Mouse (Mus musculus) myocyte (in vitro differentiated cells): ENCODE results near the gene Dscaml1. TPM values are rescaled to one million over a fixed set of nuclear protein-coding genes. Genes with fewer than 3 reads are reported as not detected.

Experiments used
- H3K27me3 ChIP-seq: one replicate; pipeline ENCODE4 v1.6.1; 2011; ENCODE audit not compliant: control insufficient read depth, insufficient read depth, insufficient read length
- H3K36me3 ChIP-seq: one replicate; pipeline ENCODE4 v1.6.1; 2011; ENCODE audit not compliant: control insufficient read depth, insufficient read depth
- H3K4me2 ChIP-seq: one replicate; pipeline ENCODE4 v1.6.1; 2011; ENCODE audit warnings: low read depth, control low read depth
- H3K4me3 ChIP-seq: one replicate; pipeline ENCODE4 v1.5.1; 2011; ENCODE audit warnings: mild to moderate bottlenecking, control low read depth, moderate library complexity
- H3K79me2 ChIP-seq: one replicate; pipeline ENCODE4 v1.6.1; 2011; ENCODE audit not compliant: control insufficient read depth, insufficient read depth
- H3ac ChIP-seq: one replicate; pipeline ENCODE4 v1.6.1; 2011; ENCODE audit not compliant: control insufficient read depth, insufficient read length
- CEBPB ChIP-seq: IDR thresholded peaks from 2 replicates; pipeline ENCODE4 v1.6.1; 2011; ENCODE audit warnings: mild to moderate bottlenecking, moderate library complexity; ENCODE audit not compliant: poor library complexity, insufficient read depth, severe bottlenecking
- E2F4 ChIP-seq: IDR thresholded peaks from one replicate; pipeline ENCODE4 v1.6.1; 2011; ENCODE audit warnings: mild to moderate bottlenecking, control low read depth, moderate library complexity; ENCODE audit not compliant: insufficient read depth
- MAX ChIP-seq: IDR thresholded peaks from one replicate; pipeline ENCODE4 v1.6.1; 2011; ENCODE audit warnings: low read depth, mild to moderate bottlenecking, control low read depth
- MYOD1 ChIP-seq, 3 experiments: IDR thresholded peaks; one replicate each; pipeline ENCODE4 v1.6.1; 2011; ENCODE audit warnings: control low read depth in 2 of 3, low read depth in 2 of 3, mild to moderate bottlenecking in 2 of 3, moderate library complexity in 1 of 3; ENCODE audit not compliant: insufficient read length in 2 of 3, control insufficient read depth in 1 of 3
- MYOG ChIP-seq, 3 experiments: IDR thresholded peaks; one replicate each; pipeline ENCODE4 v1.6.1; 2011; ENCODE audit warnings: control low read depth in 2 of 3, low read depth in 2 of 3, mild to moderate bottlenecking in 2 of 3; ENCODE audit not compliant: insufficient read length in 2 of 3, control insufficient read depth in 1 of 3, insufficient read depth in 1 of 3
- POLR2A ChIP-seq: IDR thresholded peaks from one replicate; pipeline ENCODE4 v1.6.1; 2011; ENCODE audit warnings: low read depth, mild to moderate bottlenecking, control low read depth, moderate library complexity; ENCODE audit not compliant: insufficient read length
- POLR2AphosphoS2 ChIP-seq: IDR thresholded peaks from one replicate; pipeline ENCODE4 v1.6.1; 2011; ENCODE audit warnings: low read depth, control low read depth; ENCODE audit not compliant: insufficient read length
- REST ChIP-seq: IDR thresholded peaks from one replicate; pipeline ENCODE4 v1.6.1; 2011; ENCODE audit warnings: mild to moderate bottlenecking, control low read depth, moderate library complexity; ENCODE audit not compliant: insufficient read depth, insufficient read length
- SRF ChIP-seq: IDR thresholded peaks from one replicate; pipeline ENCODE4 v1.6.1; 2011; ENCODE audit warnings: low read depth; ENCODE audit not compliant: control insufficient read depth, insufficient read length
- TCF12 ChIP-seq: IDR thresholded peaks from one replicate; pipeline ENCODE4 v1.6.1; 2011; ENCODE audit warnings: mild to moderate bottlenecking, control low read depth; ENCODE audit not compliant: poor library complexity, insufficient read depth, severe bottlenecking
- TCF3 ChIP-seq: IDR thresholded peaks from one replicate; pipeline ENCODE4 v1.6.1; 2011; ENCODE audit warnings: low read depth, control low read depth; ENCODE audit not compliant: insufficient read length
- USF1 ChIP-seq: IDR thresholded peaks from one replicate; pipeline ENCODE4 v1.6.1; 2011; ENCODE audit warnings: low read depth, mild to moderate bottlenecking, control low read depth, moderate library complexity
- polyA plus RNA-seq: library from polyadenylated mRNA; unstranded; fragments of >200 nt; fragmentation: generic; extraction: Trizol; gene quantifications from one replicate; pipeline ENCODE4 v1.2.1, GENCODE M21; 2012; ENCODE audit warnings: missing spikeins

Dscaml1 gene
- polyA plus RNA-seq, 1 experiment: not detected

- no peaks in the 10 kb centered on the region for H3K79me2 ChIP-seq
- no peaks in the 10 kb centered on the region for H3K27me3 ChIP-seq
- H3K4me2 ChIP-seq: no peak overlapping the region
- H3K36me3 ChIP-seq: no peaks in the 10 kb centered on the region
- no peak for TF ChIP-seq REST
- no peak for TF ChIP-seq USF1
- no peak for TF ChIP-seq MYOD1 (IDR thresholded peaks at IDR 0.05; ENCODE audit: control insufficient read depth in 1 of 3, insufficient read length in 2 of 3, low read depth in 2 of 3)
- TF ChIP-seq CEBPB: no peak
- no peak for TF ChIP-seq POLR2AphosphoS2
- no peak for TF ChIP-seq MAX
- no peak for TF ChIP-seq TCF3
- TF ChIP-seq E2F4: no peak
- no peak for TF ChIP-seq SRF
- TF ChIP-seq TCF12: no peak
- no peak for TF ChIP-seq MYOG (IDR thresholded peaks at IDR 0.05; ENCODE audit: control insufficient read depth in 1 of 3, insufficient read depth in 1 of 3, insufficient read length in 2 of 3, low read depth in 2 of 3)
- no peak for TF ChIP-seq POLR2A
- no peak overlapping the region for H3K4me3 ChIP-seq
- no peak overlapping the region for H3ac ChIP-seq
These were observed 172.9 kb downstream of the Dscaml1 start for GRCm38 (mm10) chr9:45599377-45599776.

GRCm38 (mm10) chr9:45607337-45607736 lies 180.9 kb downstream of the Dscaml1 start:
- no peak overlapping the region for H3K4me2 ChIP-seq
- H3K36me3 ChIP-seq: no peaks in the 10 kb centered on the region
- no peak overlapping the region for H3ac ChIP-seq
- no peaks in the 10 kb centered on the region for H3K27me3 ChIP-seq
- H3K79me2 ChIP-seq: no peaks in the 10 kb centered on the region
- no peak for TF ChIP-seq CEBPB
- TF ChIP-seq POLR2A: no peak
- no peak for TF ChIP-seq E2F4
- TF ChIP-seq SRF: no peak
- no peak for TF ChIP-seq TCF12
- no peak for TF ChIP-seq POLR2AphosphoS2
- no peak for TF ChIP-seq MYOG (IDR thresholded peaks at IDR 0.05; ENCODE audit: control insufficient read depth in 1 of 3, insufficient read depth in 1 of 3, insufficient read length in 2 of 3, low read depth in 2 of 3)
- TF ChIP-seq REST: no peak
- TF ChIP-seq USF1: no peak
- no peak for TF ChIP-seq MAX
- H3K4me3 ChIP-seq: no peak overlapping the region

GRCm38 (mm10) chr9:45608097-45609031 lies 181.9 kb downstream of the Dscaml1 start:
- TF ChIP-seq MAX: no peak
- TF ChIP-seq E2F4: no peak
- TF ChIP-seq MYOD1 (IDR thresholded peaks at IDR 0.05; ENCODE audit: control insufficient read depth in 1 of 3, insufficient read length in 2 of 3, low read depth in 2 of 3): peak in 1 of 3 experiments; percentile 23
- no peak for TF ChIP-seq REST
- H3K27me3 ChIP-seq: no peaks in the 10 kb centered on the region

DNA sequence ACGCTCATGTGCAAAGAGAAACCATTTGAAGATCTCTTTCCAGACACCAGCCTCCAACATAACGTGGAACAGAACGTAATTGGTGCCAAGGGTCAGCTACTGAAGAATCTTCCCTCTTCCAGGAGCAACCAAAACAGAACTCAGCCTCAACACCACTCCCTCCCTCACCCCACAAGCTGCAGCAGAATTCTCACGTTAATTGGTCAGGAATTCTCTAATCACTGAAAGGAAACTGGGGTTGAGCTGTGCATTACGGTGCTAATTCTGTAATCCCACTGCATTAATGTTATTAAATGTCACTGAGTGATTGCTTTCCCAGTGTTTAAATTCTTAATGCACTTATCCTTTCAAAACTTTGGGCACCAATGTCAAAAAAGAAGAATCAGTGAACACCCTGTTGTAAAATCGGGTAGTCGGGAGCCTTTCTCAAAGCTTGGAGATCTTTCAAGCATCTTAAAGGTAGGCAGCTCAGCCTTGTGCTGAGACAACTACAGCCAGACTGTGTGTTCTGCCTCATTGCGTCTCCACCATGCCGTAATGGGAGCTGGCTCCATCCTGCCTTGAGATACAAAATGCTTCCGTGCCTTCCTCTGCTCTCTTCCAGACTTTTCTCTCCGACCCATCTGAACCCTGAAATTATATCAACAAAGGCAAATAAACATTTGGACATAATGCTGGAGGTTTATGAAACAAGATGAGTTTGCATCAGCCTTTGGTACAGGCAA lies 184.1 kb downstream of the Dscaml1 start:
- Histone ChIP-seq H3K79me2 (no peaks in the 10 kb centered on the region), H3K4me3 (no peak overlapping the region), H3K36me3 (no peaks in the 10 kb centered on the region), H3K27me3 (no peaks in the 10 kb centered on the region), H3ac (no peak overlapping the region), H3K4me2 (no peak overlapping the region)
- TF ChIP-seq CEBPB: no peak
- no peak for TF ChIP-seq MAX
- TF ChIP-seq MYOG (IDR thresholded peaks at IDR 0.05; ENCODE audit: control insufficient read depth in 1 of 3, insufficient read depth in 1 of 3, insufficient read length in 2 of 3, low read depth in 2 of 3): no peak
- no peak for TF ChIP-seq POLR2A
- no peak for TF ChIP-seq USF1
- TF ChIP-seq E2F4: no peak
- no peak for TF ChIP-seq TCF12
- TF ChIP-seq REST: no peak
- TF ChIP-seq TCF3: no peak
- TF ChIP-seq POLR2AphosphoS2: no peak
- TF ChIP-seq MYOD1 (IDR thresholded peaks at IDR 0.05; ENCODE audit: control insufficient read depth in 1 of 3, insufficient read length in 2 of 3, low read depth in 2 of 3): no peak
- no peak for TF ChIP-seq SRF

More at GRCm38 (mm10) chr9:45608097-45609031, 181.9 kb downstream of the Dscaml1 start:
- Histone ChIP-seq H3K4me2 (no peak overlapping the region), H3K4me3 (no peak overlapping the region), H3K36me3 (no peaks in the 10 kb centered on the region), H3ac (no peak overlapping the region), H3K79me2 (no peaks in the 10 kb centered on the region)
